Mouse (Mus musculus) liver, embryonic 11.5 days (tissue): ENCODE measurements around the gene Tedc1. TPM values are rescaled to one million over a fixed set of nuclear protein-coding genes. Genes with fewer than 3 reads are reported as not detected.
A peak's percentile ranks its signal among the peaks of the same experiment; 100 is the strongest.

ENCODE experiments used
- ATAC-seq: fragments of 200-750 bp; cut with Nextera tagmentation; replicated peaks from 2 replicates; pipeline ENCODE4 v1.8.0; 2017; ENCODE audit warnings: moderate number of reproducible peaks, mild to moderate bottlenecking, moderate TSS enrichment, moderate library complexity; ENCODE audit not compliant: low FRiP score
- DNase-seq: peaks from one replicate; pipeline ENCODE4 v3.0.0-alpha.2; 2017; ENCODE audit warnings: low spot score
- H3K27ac ChIP-seq: fragments of 300-500 bp; sonication (generic); 2 replicates; pipeline ENCODE4 v1.5.1; 2014; ENCODE audit warnings: mild to moderate bottlenecking, low read depth, low read length, control low read depth
- H3K27me3 ChIP-seq: fragments of 300-500 bp; sonication (generic); replicated peaks from 2 replicates; pipeline ENCODE4 v1.6.1; 2014; ENCODE audit warnings: low read length, mixed read lengths; ENCODE audit not compliant: control insufficient read depth, insufficient read depth
- H3K36me3 ChIP-seq: fragments of 300-500 bp; sonication (generic); 2 replicates; pipeline ENCODE4 v1.6.1; 2014; ENCODE audit warnings: mild to moderate bottlenecking, low read length, moderate library complexity, mixed read lengths; ENCODE audit not compliant: control insufficient read depth, insufficient read depth
- H3K4me1 ChIP-seq: fragments of 300-500 bp; sonication (generic); replicated peaks from 2 replicates; pipeline ENCODE4 v1.6.1; 2014; ENCODE audit warnings: low read length, mixed read lengths; ENCODE audit not compliant: control insufficient read depth, insufficient read depth
- H3K4me2 ChIP-seq: fragments of 300-500 bp; sonication (generic); 2 replicates; pipeline ENCODE4 v1.6.1; 2014; ENCODE audit warnings: mild to moderate bottlenecking, control low read depth, moderate library complexity
- H3K4me3 ChIP-seq: fragments of 300-500 bp; sonication (generic); 2 replicates; pipeline ENCODE4 v1.5.1; 2014; ENCODE audit warnings: low read depth, low read length, control low read depth
- H3K9ac ChIP-seq: fragments of 300-500 bp; sonication (generic); 2 replicates; pipeline ENCODE4 v1.6.1; 2014; ENCODE audit warnings: low read depth, low read length, control low read depth
- H3K9me3 ChIP-seq: fragments of 300-500 bp; sonication (generic); 2 replicates; pipeline ENCODE4 v1.6.1; 2016; ENCODE audit warnings: low read length, inconsistent platforms, mixed read lengths; ENCODE audit not compliant: control insufficient read depth
- WGBS: fragments of 180-500 bp; shearing (Covaris S2); extraction: QIAGEN DNeasy Blood & Tissue Kit; methylation state at CpG from one replicate; pipeline ENCODE4 v1.1.7; 2014; 5-methylcytosine and 5-hydroxymethylcytosine counted together
- polyA plus RNA-seq: library from polyadenylated mRNA; unstranded; fragments of >200 nt; fragmentation: Nextera tagmentation; extraction: Ambion mirVana; gene quantifications from 2 replicates; pipeline ENCODE4 v1.2.1, GENCODE M21; 2014

The Tedc1 gene
- polyA plus RNA-seq, 1 experiment from 2014 or later, result 24.2 TPM

- no peak overlapping the region for H3K4me2 ChIP-seq
- H3K4me3 ChIP-seq, result no peak overlapping the region
- 47% methylated on average over 4 of the region's 4 CpGs for WGBS
- ATAC-seq (no peak), DNase-seq (no peak)
- H3K36me3 ChIP-seq, result no peaks in the 10 kb centered on the region
- no peak overlapping the region for H3K27ac ChIP-seq
- no peaks in the 10 kb centered on the region for H3K9me3 ChIP-seq
- peaks cover 25% of the 10 kb centered on the region for H3K27me3 ChIP-seq
- no peaks in the 10 kb centered on the region; the same call in 1 of the 2 replicates for H3K4me1 ChIP-seq
- no peak overlapping the region for H3K9ac ChIP-seq
Observed at GRCm38 (mm10) chr12:113181020-113181419, 24.8 kb downstream of the Tedc1 start.

- no peak overlapping the region for H3K27ac ChIP-seq
- H3K36me3 ChIP-seq, result no peaks in the 10 kb centered on the region
- H3K4me3 ChIP-seq, result no peak overlapping the region; the same call in 1 of the 2 replicates
- DNase-seq (no peak), ATAC-seq (no peak)
- no peak overlapping the region for H3K9ac ChIP-seq
- H3K9me3 ChIP-seq, result no peaks in the 10 kb centered on the region
- WGBS, result 59% methylated on average over 5 of the region's 5 CpGs
- H3K4me2 ChIP-seq, result no peak overlapping the region
- H3K27me3 ChIP-seq, result peaks cover 57% of the 10 kb centered on the region
- no peaks in the 10 kb centered on the region; the same call in none of the 2 replicates for H3K4me1 ChIP-seq
Observed at GRCm38 (mm10) chr12:113184945-113185344, 28.7 kb downstream of the Tedc1 start.

- H3K9me3 ChIP-seq, result no peaks in the 10 kb centered on the region
- H3K4me3 ChIP-seq, result peak within 1 kb of the TSS; percentile 52
- peak within 1 kb of the TSS; percentile 57 for H3K4me2 ChIP-seq
- H3K9ac ChIP-seq, result no peak within 1 kb of the TSS; the same call in 1 of the 2 replicates
- no peaks in the 10 kb centered on the region; the same call in none of the 2 replicates for H3K4me1 ChIP-seq
- DNase-seq, result peak; percentile 46
- H3K36me3 ChIP-seq, result no peaks in the 10 kb centered on the region
- ATAC-seq, result peak; percentile 11; the same call in 1 of the 2 replicates
- WGBS, result 3% methylated on average over 62 of the region's 63 CpGs
- H3K27me3 ChIP-seq, result peaks cover 57% of the 10 kb centered on the region
- no peak within 1 kb of the TSS for H3K27ac ChIP-seq
Observed at GRCm38 (mm10) chr12:113185442-113186291, 29.4 kb downstream of the Tedc1 start, which contains the start of gene Tmem121. TSS of gene Tmem121 (plus strand) at chr12:113185930.

- 46% methylated on average over 12 of the region's 12 CpGs for WGBS
- Histone ChIP-seq H3K4me2 (peak overlapping the region; percentile 57), H3K4me3 (peak overlapping the region; percentile 52), H3K9me3 (no peaks in the 10 kb centered on the region), H3K36me3 (no peaks in the 10 kb centered on the region), H3K4me1 (no peaks in the 10 kb centered on the region; the same call in none of the 2 replicates), H3K9ac (no peak overlapping the region; the same call in 1 of the 2 replicates), H3K27ac (no peak overlapping the region), H3K27me3 (peaks cover 57% of the 10 kb centered on the region)
- no peak for DNase-seq
- no peak for ATAC-seq
Observed at GRCm38 (mm10) chr12:113186326-113187010, 30.2 kb downstream of the Tedc1 start.

GRCm38 (mm10) chr12:113187011-113187375, 30.8 kb downstream of the Tedc1 start:
- no peak overlapping the region for H3K9ac ChIP-seq
- no peaks in the 10 kb centered on the region for H3K9me3 ChIP-seq
- no peak overlapping the region for H3K27ac ChIP-seq
- no peaks in the 10 kb centered on the region for H3K36me3 ChIP-seq
- peak overlapping the region; percentile 75 for H3K4me2 ChIP-seq
- no peak overlapping the region for H3K4me3 ChIP-seq
- 38% methylated on average over 4 of the region's 4 CpGs for WGBS
- no peak for DNase-seq
- no peaks in the 10 kb centered on the region; the same call in none of the 2 replicates for H3K4me1 ChIP-seq
- ATAC-seq, result no peak
- peaks cover 57% of the 10 kb centered on the region for H3K27me3 ChIP-seq

- Histone ChIP-seq H3K9ac (no peak overlapping the region), H3K4me1 (no peaks in the 10 kb centered on the region; the same call in none of the 2 replicates), H3K4me2 (peak overlapping the region; percentile 75), H3K27ac (no peak overlapping the region), H3K36me3 (no peaks in the 10 kb centered on the region), H3K9me3 (no peaks in the 10 kb centered on the region), H3K4me3 (peak overlapping the region; percentile 45), H3K27me3 (peaks cover 57% of the 10 kb centered on the region)
- DNase-seq (peak; percentile 80), ATAC-seq (peak; percentile 46)
- WGBS, result 2% methylated on average over 56 of the region's 56 CpGs
Observed at GRCm38 (mm10) chr12:113187584-113188295, 31.5 kb downstream of the Tedc1 start.

GRCm38 (mm10) chr12:113188349-113189055, 32.3 kb downstream of the Tedc1 start:
- peaks cover 57% of the 10 kb centered on the region for H3K27me3 ChIP-seq
- ATAC-seq, result no peak
- peak overlapping the region; percentile 75; the same call in 1 of the 2 replicates for H3K4me2 ChIP-seq

GRCm38 (mm10) chr12:113193423-113193822, 37.2 kb downstream of the Tedc1 start:
- 31% methylated on average over 2 of the region's 2 CpGs for WGBS

More at GRCm38 (mm10) chr12:113188349-113189055, 32.3 kb downstream of the Tedc1 start:
- WGBS, result 69% methylated on average over 51 of the region's 51 CpGs
- H3K9ac ChIP-seq, result no peak overlapping the region
- no peaks in the 10 kb centered on the region for H3K36me3 ChIP-seq
- no peaks in the 10 kb centered on the region; the same call in none of the 2 replicates for H3K4me1 ChIP-seq
- no peaks in the 10 kb centered on the region for H3K9me3 ChIP-seq
- DNase-seq, result no peak
- H3K4me3 ChIP-seq, result no peak overlapping the region
- no peak overlapping the region for H3K27ac ChIP-seq

More at GRCm38 (mm10) chr12:113193423-113193822, 37.2 kb downstream of the Tedc1 start:
- H3K4me1 ChIP-seq, result no peaks in the 10 kb centered on the region
- ATAC-seq (no peak), DNase-seq (no peak)
- no peak overlapping the region for H3K4me2 ChIP-seq
- H3K4me3 ChIP-seq, result no peak overlapping the region
- H3K27me3 ChIP-seq, result peaks cover 8% of the 10 kb centered on the region
- H3K9me3 ChIP-seq, result no peaks in the 10 kb centered on the region
- no peak overlapping the region for H3K27ac ChIP-seq
- no peak overlapping the region for H3K9ac ChIP-seq
- H3K36me3 ChIP-seq, result no peaks in the 10 kb centered on the region
